ENCODE assay signal across 8 mouse cellular contexts in the genomic region with DNA sequence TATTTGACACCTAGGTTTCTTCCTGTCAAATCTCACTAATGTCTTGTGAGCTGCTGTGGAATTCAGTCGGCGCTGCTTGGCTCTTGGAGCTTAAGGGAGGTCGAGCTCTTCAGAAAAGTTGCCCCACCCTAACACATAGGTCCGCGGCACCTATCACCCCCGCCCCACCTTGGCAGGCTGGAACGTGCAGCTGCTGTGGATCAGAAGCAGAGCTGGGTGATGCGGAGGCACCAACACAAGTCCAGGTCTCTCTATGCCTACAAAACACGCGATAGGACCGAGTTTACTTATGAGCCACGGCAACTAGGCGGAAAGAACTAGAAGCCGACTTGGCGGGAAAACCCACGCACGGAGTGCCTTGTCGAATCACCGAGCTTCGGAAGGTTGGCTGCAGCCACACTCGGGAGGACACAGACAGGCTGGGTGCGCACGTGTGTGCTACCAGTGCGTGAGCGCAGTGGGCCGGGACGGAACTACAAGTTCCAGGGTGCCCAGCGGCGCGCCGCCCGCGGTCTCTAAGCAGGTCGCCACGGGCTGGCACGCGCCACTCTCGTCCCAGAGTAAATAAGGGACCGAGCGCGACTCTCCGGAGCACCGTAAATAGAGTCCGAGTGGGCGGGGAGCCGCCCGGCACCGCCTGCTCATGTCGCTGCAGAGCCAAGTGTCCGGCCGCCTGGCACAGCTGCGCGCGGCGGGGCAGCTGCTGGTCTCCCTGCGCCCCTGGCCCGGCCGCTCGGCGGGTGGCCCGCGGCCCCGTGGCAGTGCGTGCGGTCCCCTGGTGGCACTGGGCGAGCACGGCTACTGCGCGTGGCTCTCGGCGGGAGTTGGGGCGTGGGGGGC. TPM values are rescaled to one million over a fixed set of nuclear protein-coding genes. Genes with fewer than 3 reads are reported as not detected.
DNase-seq lines count a peak whose midpoint lies in the region; ATAC-seq and TF ChIP-seq lines count a peak whose summit lies in the region.

A gene (plus strand): TSS at position 563 of the 840 bp plus-strand sequence.

- H3K4me1 ChIP-seq in hindbrain, embryonic 11.5 days (replicated peaks; ENCODE audit: control insufficient read depth, insufficient read depth, low read length) = peaks cover 6% of the 10 kb centered on the region
- peaks cover 7% of the 10 kb centered on the region; the same call in 1 of the 2 replicates for H3K4me1 ChIP-seq in lung, postnatal 0 days (ENCODE audit: insufficient read depth, low read depth, low read length)

- peak within 1 kb of the TSS; percentile 67 for H3K4me3 ChIP-seq in hindbrain, embryonic 11.5 days (ENCODE audit: low read depth, low read length)
- H3K4me3 ChIP-seq in lung, postnatal 0 days (ENCODE audit: low read depth, low read length) = peak within 1 kb of the TSS; percentile 67

- H3K9ac ChIP-seq in hindbrain, embryonic 11.5 days (ENCODE audit: low read depth, low read length) = peak within 1 kb of the TSS; percentile 48
- peak within 1 kb of the TSS; percentile 51 for H3K9ac ChIP-seq in lung, postnatal 0 days (replicated peaks; ENCODE audit: low read depth)

- peaks cover 16% of the 10 kb centered on the region for H3K27me3 ChIP-seq in hindbrain, embryonic 11.5 days (ENCODE audit: control insufficient read depth, insufficient read depth, low read length)
- H3K27me3 ChIP-seq in lung, postnatal 0 days (replicated peaks; ENCODE audit: insufficient read depth, low read length) = no peaks in the 10 kb centered on the region

- H3K27ac ChIP-seq in hindbrain, embryonic 11.5 days (ENCODE audit: low read depth, low read length) = no peak within 1 kb of the TSS
- H3K27ac ChIP-seq in lung, postnatal 0 days (ENCODE audit: low read length) = peak within 1 kb of the TSS; percentile 62

- 0 out of 2 replicates have a peak, but pooled peaks have one; percentile 10 for TF ChIP-seq CTCF in lung, postnatal 0 days (IDR thresholded peaks at IDR 0.05)

- peak; percentile 82 for ATAC-seq in hindbrain, embryonic 11.5 days (ENCODE audit: low FRiP score)
- ATAC-seq in lung, postnatal 0 days = peak; percentile 72

- no peaks in the 10 kb centered on the region for H3K9me3 ChIP-seq in hindbrain, embryonic 11.5 days (ENCODE audit: control insufficient read depth, low read length)
- no peaks in the 10 kb centered on the region for H3K9me3 ChIP-seq in lung, postnatal 0 days (ENCODE audit: low read length)

- TF ChIP-seq EP300 in lung, postnatal 0 days (IDR thresholded peaks at IDR 0.05) = no peak

- H3K36me3 ChIP-seq in hindbrain, embryonic 11.5 days (ENCODE audit: control insufficient read depth, insufficient read depth, low read length) = no peaks in the 10 kb centered on the region
- H3K36me3 ChIP-seq in lung, postnatal 0 days (ENCODE audit: insufficient read depth, low read length) = no peaks in the 10 kb centered on the region

- peak; percentile 79 for DNase-seq in Muller cell, postnatal 12 days (ENCODE audit: inconsistent ontology term)
- DNase-seq in cerebellum, adult 8-10 months = peak; percentile 75
- DNase-seq in frontal cortex, postnatal 10 days (ENCODE audit: low spot score in 2 of 2) = peak; percentile 74 to 78
- DNase-seq in hindbrain, embryonic 11.5 days (ENCODE audit: low spot score) = peak; percentile 81
- peak; percentile 72 to 82 for DNase-seq in layer of hippocampus, postnatal 10 days (ENCODE audit: low spot score in 2 of 2)
- peak; percentile 84 for DNase-seq in lung, postnatal 0 days (ENCODE audit: low spot score)
- DNase-seq in retina, embryonic 14.5 days (ENCODE audit: low spot score) = peak; percentile 77
- DNase-seq in thymus, postnatal 4 days = peak; percentile 87

- 2% methylated on average over 51 of the region's 72 CpGs for WGBS in hindbrain, embryonic 11.5 days
- 2% methylated on average over 53 of the region's 72 CpGs for WGBS in lung, postnatal 0 days

- H3K4me2 ChIP-seq in hindbrain, embryonic 11.5 days (replicated peaks; ENCODE audit: low read depth, low read length) = peak within 1 kb of the TSS; percentile 99
- peak within 1 kb of the TSS; percentile 99 for H3K4me2 ChIP-seq in lung, postnatal 0 days (replicated peaks; ENCODE audit: low read depth, low read length)

RNA-seq across cellular contexts. Expression of the gene that starts here (rescaled TPM):
- 2.8 and 3.1 TPM in 2 replicates for polyA plus RNA-seq in hindbrain, embryonic 11.5 days (2014; fragmentation: Nextera tagmentation; extraction: Ambion mirVana)
- 1 to 10 TPM; 4.4 to 5.2 TPM for total RNA-seq in layer of hippocampus, postnatal 10 days (2021)
- polyA plus RNA-seq in lung, postnatal 0 days (2015; fragmentation: Nextera tagmentation; extraction: Ambion mirVana) = 16.0 and 19.4 TPM in 2 replicates
